Mouse (Mus musculus): ENCODE results near the gene Mettl22.
A peak's percentile ranks its signal among the peaks of the same experiment; 100 is the strongest.

The Mettl22 gene

GRCm38 (mm10) chr16:8509894-8510293 is 39.3 kb downstream of the Mettl22 start:
- no peak for DNase-seq (ENCODE audit: low read depth, low spot score)

DNA sequence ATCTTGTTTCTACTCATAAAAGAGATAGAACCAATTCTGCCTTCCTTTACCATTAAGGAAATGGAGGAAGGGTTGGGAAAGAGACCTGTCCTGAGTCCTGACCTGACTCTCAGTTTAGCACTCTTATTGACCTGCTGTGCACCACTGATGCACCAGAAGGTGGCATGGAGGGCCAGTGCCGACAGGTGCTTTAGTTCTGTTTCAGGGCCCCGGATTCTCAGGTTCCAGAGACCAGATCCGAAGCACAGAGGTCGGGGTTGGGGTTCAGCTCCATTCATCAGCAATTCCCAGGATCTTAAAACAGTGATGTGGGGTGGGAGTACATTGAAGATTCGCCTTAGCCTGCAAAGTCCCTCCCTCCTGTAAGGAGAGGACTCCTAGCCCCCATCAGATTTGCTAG is 42.2 kb downstream of the Mettl22 start:
- DNase-seq (ENCODE audit: low read depth, low spot score), result peak; percentile 33

DNA sequence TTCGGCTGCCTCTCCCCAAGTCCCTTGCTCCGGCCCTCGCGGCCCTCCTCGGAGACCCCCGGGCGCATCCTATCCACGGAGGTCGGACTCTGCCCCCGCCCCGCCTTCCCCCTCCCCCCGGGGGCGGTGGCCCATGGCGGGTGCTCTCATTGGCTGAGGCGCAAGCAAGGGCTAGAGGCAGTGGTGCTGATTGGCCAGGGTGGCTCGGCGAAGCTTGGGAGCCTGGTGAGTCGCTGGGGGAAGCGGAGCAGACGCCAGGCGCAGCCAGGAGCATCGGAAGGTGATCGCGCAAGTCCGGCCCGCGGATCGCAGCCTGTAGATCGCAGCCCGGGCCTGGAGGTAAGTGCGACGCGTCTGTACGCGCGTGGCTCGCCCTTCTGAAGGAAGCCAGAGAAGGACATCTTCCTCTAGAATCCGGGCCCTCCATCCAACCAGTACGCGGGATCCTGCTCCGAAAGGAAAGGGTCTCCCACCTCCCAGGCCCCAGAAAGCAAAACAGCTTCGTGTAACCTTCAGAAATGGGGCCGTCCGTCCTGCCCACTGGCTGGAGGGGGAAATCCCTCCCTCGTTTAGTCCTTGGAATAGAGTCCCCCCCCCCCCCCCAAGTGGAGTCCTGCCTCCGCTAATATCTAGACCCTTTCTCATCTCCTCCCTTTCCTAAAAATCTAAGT is 42.8 kb downstream of the Mettl22 start, which contains the start of gene Abat:
Abat (plus strand) TSS at position 194 of the 671 bp plus-strand sequence.
- peak; percentile 98 for DNase-seq (ENCODE audit: low read depth, low spot score)

DNA sequence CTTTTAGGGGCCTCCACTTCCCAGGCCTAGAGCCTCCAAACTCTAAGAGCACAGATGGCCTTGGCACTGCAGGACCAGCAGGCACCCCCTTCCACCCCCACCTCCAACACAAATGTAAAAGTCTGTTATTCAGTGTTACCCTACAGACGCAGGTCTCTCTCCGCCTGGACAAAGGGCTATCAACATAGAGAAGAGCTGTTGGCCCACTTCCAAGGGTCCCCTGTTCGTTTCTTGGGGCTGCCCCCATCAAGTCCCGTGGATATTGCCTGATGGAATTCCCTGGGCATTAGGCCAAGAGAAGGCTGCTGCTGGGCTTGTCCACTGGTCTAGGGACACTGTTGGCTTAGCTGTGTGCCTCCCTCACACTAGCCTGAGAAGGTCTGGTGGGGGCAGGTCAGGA is 43.6 kb downstream of the Mettl22 start:
- DNase-seq (ENCODE audit: low read depth, low spot score), result peak; percentile 49

DNA sequence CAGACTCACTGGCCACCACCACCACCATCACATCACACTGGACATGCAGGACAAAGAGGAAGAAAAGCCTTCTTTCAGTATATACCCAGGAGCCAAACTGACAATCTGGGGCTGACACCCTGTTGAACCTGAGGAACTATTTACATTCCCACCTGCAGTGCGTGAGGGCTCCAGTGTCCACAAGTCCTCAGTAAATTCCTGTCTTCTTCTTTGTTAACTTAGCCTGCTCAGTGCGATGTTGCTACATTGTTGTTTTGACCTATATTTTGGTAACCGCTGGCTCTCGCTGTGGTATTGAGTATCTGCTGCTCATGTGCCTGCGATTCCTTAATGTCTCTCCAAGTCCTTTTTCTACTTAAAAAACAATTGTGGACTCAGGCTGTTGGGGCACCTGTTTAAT is 49.9 kb downstream of the Mettl22 start:
- no peak for DNase-seq (ENCODE audit: low read depth, low spot score)

DNA sequence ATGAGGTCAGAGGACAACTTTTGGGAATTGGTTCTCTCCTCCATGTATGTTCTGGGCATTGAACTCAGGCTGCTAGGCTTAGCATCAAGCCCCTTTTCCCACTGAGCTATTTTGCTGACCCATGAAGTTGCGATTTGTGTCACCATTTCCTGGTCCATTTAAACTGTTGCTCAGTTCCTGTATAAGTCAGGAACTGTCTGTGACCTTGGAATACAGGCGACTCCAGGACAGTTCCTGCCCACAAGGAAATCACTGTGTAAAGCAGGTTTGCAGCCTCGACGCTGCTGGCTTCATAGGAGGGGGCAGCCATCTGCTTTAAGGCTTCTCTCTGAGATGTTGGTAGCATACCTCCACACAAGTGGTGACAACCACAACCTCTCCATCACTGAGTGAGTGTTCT is 50.7 kb downstream of the Mettl22 start:
- no peak for DNase-seq (ENCODE audit: low read depth, low spot score)

DNA sequence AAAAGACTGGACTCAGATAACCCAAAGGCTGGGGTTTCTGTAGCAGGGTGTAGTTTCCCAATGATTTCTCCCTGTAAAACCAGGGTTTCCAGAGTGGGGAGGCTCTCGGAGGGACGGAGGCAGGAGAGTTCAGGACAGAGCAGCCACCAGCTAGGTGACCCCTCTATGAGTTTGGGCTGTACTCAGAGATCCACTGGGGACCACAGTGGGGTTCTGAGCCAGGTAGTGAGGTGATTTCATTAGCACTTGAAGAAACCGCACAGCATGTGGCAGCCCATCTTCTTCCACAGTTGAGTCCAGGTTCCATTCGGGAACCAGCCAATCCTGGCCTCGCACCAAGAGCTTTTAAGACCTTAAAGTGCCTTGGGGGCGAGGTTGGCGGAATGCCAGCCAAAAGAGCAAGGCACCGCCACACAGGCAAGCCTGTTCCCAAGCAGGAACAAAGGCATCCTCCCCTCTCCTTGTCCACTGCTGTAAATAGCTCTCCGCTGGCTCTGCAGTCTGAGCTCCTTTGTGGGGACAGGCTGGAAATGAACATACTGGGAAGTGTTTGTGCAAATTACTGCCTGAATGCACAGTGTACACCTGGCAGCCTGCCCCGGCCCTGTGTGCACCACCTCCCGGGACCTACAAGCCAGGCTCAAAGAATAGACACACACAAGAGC is 53.0 kb downstream of the Mettl22 start:
- DNase-seq (ENCODE audit: low read depth, low spot score), result peak; percentile 81

DNA sequence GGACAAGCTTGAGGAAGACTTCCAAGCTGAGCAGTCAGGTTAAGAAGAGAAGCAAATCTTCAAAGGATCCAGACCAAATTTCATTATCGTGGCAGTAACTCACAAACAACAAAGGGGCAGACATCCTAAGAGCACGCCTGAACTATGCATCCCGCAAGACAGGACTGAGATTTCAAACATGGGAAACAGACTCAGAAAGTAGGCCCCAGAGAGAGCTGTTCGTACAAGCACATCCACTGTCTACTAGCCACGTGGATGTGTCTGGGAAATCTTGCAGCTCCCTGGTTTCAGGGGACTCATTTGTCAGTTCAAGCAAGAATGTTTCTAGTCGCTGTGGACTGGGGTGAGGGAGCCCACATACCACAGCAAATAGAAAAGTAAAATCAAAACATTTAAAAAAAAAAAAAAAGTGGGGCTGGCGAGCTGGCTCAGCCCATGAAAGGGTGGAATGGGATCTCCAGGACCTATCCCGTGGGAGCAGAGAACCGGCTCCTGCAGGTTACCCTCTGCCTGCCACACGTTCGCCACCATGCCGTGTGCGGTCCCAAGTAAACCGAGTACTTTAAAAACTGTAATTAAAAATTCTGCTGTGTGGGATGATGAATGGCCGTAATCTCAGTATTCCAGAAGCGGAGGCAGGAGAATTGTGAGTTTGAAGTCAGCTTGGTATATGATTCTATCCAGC is 53.7 kb downstream of the Mettl22 start:
- DNase-seq (ENCODE audit: low read depth, low spot score), result no peak

GRCm38 (mm10) chr16:8525293-8525692 is 54.7 kb downstream of the Mettl22 start:
- DNase-seq (ENCODE audit: low read depth, low spot score), result no peak

GRCm38 (mm10) chr16:8525877-8526276 is 55.3 kb downstream of the Mettl22 start:
- no peak for DNase-seq (ENCODE audit: low read depth, low spot score)

DNA sequence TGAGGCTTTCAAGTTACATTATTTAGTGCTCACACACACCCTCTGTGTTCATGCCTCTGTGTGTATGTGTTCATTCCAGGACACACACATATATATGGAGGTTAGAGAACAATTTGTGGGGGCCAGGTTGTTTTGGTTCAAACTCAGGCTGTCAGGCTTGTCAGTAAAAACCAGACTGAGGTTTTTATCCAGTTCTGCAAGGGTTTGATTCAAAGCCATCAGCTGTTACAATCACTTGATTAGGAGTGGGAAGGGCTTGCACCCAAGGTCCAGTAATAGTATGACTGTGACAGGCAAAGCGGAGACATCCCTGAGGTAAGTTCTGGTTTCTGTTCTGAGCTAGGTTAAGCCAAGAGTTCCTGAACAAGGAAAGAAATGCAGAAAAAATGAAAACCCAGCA is 58.8 kb downstream of the Mettl22 start:
- DNase-seq (ENCODE audit: low read depth, low spot score), result no peak

GRCm38 (mm10) chr16:8530018-8530417 is 59.4 kb downstream of the Mettl22 start:
- peak; percentile 36 for DNase-seq (ENCODE audit: low read depth, low spot score)

DNA sequence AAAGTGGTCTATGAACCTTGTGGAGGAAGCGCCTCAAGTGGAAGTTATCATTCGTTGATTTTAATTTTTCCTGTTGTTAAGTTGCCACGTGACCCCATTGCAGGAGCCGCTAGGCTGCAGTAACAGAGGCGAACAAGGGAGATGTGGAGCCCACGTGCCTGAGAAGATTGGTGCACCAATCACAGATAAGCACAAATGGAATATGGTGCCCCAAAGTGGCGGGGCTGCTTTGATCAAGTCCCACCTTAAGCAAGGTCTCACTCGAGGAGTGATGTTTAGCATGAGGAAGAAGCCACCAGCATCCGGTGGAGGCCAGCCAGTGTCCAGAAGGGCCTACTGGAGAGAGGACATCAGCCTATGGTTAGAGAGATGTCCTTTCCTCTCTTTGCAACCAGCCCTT is 61.9 kb downstream of the Mettl22 start:
- DNase-seq (ENCODE audit: low read depth, low spot score), result no peak

- DNase-seq (ENCODE audit: low read depth, low spot score), result no peak
These were observed 62.3 kb downstream of the Mettl22 start for GRCm38 (mm10) chr16:8532894-8533293.

- DNase-seq (ENCODE audit: low read depth, low spot score), result no peak
These were observed 62.9 kb downstream of the Mettl22 start for GRCm38 (mm10) chr16:8533477-8533876.

GRCm38 (mm10) chr16:8534466-8535200 is 64.0 kb downstream of the Mettl22 start:
- no peak for DNase-seq (ENCODE audit: low read depth, low spot score)

- peak; percentile 42 for DNase-seq (ENCODE audit: low read depth, low spot score)
These were observed 64.8 kb downstream of the Mettl22 start for GRCm38 (mm10) chr16:8535411-8535810.

DNA sequence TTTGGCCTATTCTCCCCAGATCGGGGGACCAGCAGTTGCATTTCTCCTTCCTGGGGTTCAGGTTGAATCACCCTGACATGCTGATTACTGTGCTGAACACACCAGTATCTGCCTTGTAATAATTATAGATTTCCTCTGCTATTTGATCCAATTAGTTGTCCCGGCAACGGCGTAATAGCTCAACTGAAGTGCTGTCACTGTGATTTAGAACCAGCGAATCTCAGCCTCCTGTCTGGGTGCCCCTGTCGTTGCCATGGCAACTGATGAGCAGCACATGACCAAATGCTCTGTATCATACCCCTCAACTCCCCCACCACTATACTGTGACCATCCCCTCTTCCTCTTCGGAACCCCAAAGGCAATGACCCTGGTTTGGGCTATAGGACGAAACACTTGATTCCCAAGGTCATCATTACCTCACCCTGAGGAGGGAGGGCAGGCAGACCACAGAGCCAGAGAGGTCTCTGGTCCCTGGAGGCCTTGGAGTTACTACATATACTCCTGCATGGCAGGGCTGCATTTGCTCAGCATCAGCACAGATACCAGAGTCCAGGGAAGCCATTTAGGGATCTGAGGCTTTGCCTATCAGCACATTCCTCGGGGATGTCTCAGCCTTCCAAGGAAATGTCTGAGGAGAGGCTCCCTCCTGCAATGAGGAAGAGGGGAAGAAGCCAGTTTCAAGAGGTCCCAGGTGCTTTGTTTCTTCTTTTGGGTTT is 68.7 kb downstream of the Mettl22 start:
- DNase-seq (ENCODE audit: low read depth, low spot score), result peak; percentile 89

Data from brain, adult 2 months (tissue).